Mouse (Mus musculus): ENCODE results near the gene Gm21440. TPM values are rescaled to one million over a fixed set of nuclear protein-coding genes. Genes with fewer than 3 reads are reported as not detected.
"Not testable (repeated sequence)": the region's sequence is repeated elsewhere in the genome, so short reads cannot be mapped to it uniquely, and the experiment has no call there.

Gene Gm21440
- total RNA-seq (2017), result not detected in 2 replicates

- not testable (repeated sequence) for ATAC-seq (replicated peaks in 1 of 2; ENCODE audit: insufficient read depth in 1 of 2, low FRiP score in 2 of 2, low TSS enrichment in 1 of 2, low read depth in 1 of 2, poor library complexity in 2 of 2, severe bottlenecking in 2 of 2)
These were observed at the start of gene Gm21440, which contains the start of gene Gm21454 for GRCm38 (mm10) chrY:13252091-13252490. Gm21440 (plus strand) TSS chrY:13252391. Gm21454 (plus strand) TSS chrY:13252442.

GRCm38 (mm10) chrY:13223828-13224227 lies 28.4 kb upstream of the Gm21440 start, which contains the start of gene Gm21828:
Gm21828 (minus strand) TSS chrY:13223928.
- ATAC-seq (replicated peaks in 1 of 2; ENCODE audit: insufficient read depth in 1 of 2, low FRiP score in 2 of 2, low TSS enrichment in 1 of 2, low read depth in 1 of 2, poor library complexity in 2 of 2, severe bottlenecking in 2 of 2), result not testable (repeated sequence)

Other genes starting within 250 kb of the Gm21440 start
- gene Gm20807, start 209.5 kb upstream of the Gm21440 start, total RNA-seq (2017), result not detected in 2 replicates
- gene Gm21891, start 118.9 kb upstream of the Gm21440 start, total RNA-seq (2017), result not detected in 2 replicates
- not detected in 2 replicates for gene Gm21425, start 90.4 kb upstream of the Gm21440 start, total RNA-seq (2017)
- not detected in 2 replicates for gene Gm21828, start 28.5 kb upstream of the Gm21440 start, total RNA-seq (2017)
- gene Gm21454, start 51 bp downstream of the Gm21440 start, total RNA-seq (2017), result not detected in 2 replicates
- gene Gm21725, start 96.7 kb downstream of the Gm21440 start, total RNA-seq (2017), result not detected in 2 replicates
- not detected in 2 replicates for gene Gm21866, start 213.2 kb downstream of the Gm21440 start, total RNA-seq (2017)
- not detected in 2 replicates for gene Gm20773, start 241.6 kb downstream of the Gm21440 start, total RNA-seq (2017)